Mouse (Mus musculus) liver, adult 2 months (tissue): Measurements from ENCODE around the gene Zfp874b. TPM values are rescaled to one million over a fixed set of nuclear protein-coding genes. Genes with fewer than 3 reads are reported as not detected.
A peak's percentile ranks its signal among the peaks of the same experiment; 100 is the strongest.

Experiments
- DNase-seq: peaks from one replicate; pipeline ENCODE4 v3.0.0-alpha.2; 2011; ENCODE audit warnings: low read depth, low spot score; ENCODE audit errors: extremely low read depth
- H3K27ac ChIP-seq: fragments of 200-500 bp; replicated peaks from 2 replicates; pipeline ENCODE4 v1.5.1; 2012; ENCODE audit warnings: low read depth, mild to moderate bottlenecking, control low read depth, inconsistent platforms, low read length; ENCODE audit not compliant: insufficient read depth
- H3K27me3 ChIP-seq: fragments of 200-500 bp; 2 replicates; pipeline ENCODE4 v1.6.1; 2012; ENCODE audit warnings: mild to moderate bottlenecking, moderate library complexity, low read length, inconsistent platforms; ENCODE audit not compliant: control insufficient read depth, insufficient read depth
- H3K36me3 ChIP-seq: fragments of 200-500 bp; 2 replicates; pipeline ENCODE4 v1.6.1; 2012; ENCODE audit warnings: low read length, inconsistent platforms; ENCODE audit not compliant: control insufficient read depth, insufficient read depth
- H3K4me1 ChIP-seq: fragments of 200-500 bp; 2 replicates; pipeline ENCODE4 v1.6.1; 2011; ENCODE audit warnings: low read length; ENCODE audit not compliant: control insufficient read depth, insufficient read depth
- H3K4me3 ChIP-seq: fragments of 200-500 bp; 2 replicates; pipeline ENCODE4 v1.5.1; 2011; ENCODE audit warnings: low read depth, mild to moderate bottlenecking, control low read depth, low read length, moderate library complexity; ENCODE audit not compliant: insufficient read depth
- H3K79me2 ChIP-seq: fragments of 200-500 bp; 2 replicates; pipeline ENCODE4 v1.6.1; 2012; ENCODE audit warnings: inconsistent platforms, mild to moderate bottlenecking, low read length, moderate library complexity; ENCODE audit not compliant: control insufficient read depth, insufficient read depth
- H3K9ac ChIP-seq: fragments of 200-500 bp; 2 replicates; pipeline ENCODE4 v1.6.1; 2012; ENCODE audit warnings: low read depth, mild to moderate bottlenecking, control low read depth, inconsistent platforms, low read length
- CTCF ChIP-seq: fragments of 200-500 bp; IDR thresholded peaks from 2 replicates; pipeline ENCODE4 v1.5.1; 2011; ENCODE audit warnings: low read depth, low read length, control low read depth
- POLR2A ChIP-seq: fragments of 200-500 bp; IDR thresholded peaks from 2 replicates; pipeline ENCODE4 v1.6.1; 2011; ENCODE audit warnings: low read length, control low read depth; ENCODE audit not compliant: insufficient read depth; ENCODE audit errors: extremely low read depth
- WGBS: fragments of 180-500 bp; shearing (Covaris S2); methylation state at CpG from one replicate; pipeline ENCODE4 v1.1.7; 2018; 5-methylcytosine and 5-hydroxymethylcytosine counted together
- polyA plus RNA-seq: library from polyadenylated mRNA; depleted of rRNA; stranded (reverse); fragments of >200 nt; gene quantifications from 2 replicates; pipeline ENCODE4 v1.2.3, GENCODE M21; 2012; rRNA removed
- total RNA-seq: library from RNA; depleted of rRNA; stranded (reverse); fragments of >200 nt; gene quantifications from 2 replicates; pipeline ENCODE4 v1.2.3, GENCODE M21; 2014; rRNA removed

Zfp874b gene
- total RNA-seq (7.2 and 8.7 TPM in 2 replicates), polyA plus RNA-seq (1.7 and 2.7 TPM in 2 replicates)

DNA sequence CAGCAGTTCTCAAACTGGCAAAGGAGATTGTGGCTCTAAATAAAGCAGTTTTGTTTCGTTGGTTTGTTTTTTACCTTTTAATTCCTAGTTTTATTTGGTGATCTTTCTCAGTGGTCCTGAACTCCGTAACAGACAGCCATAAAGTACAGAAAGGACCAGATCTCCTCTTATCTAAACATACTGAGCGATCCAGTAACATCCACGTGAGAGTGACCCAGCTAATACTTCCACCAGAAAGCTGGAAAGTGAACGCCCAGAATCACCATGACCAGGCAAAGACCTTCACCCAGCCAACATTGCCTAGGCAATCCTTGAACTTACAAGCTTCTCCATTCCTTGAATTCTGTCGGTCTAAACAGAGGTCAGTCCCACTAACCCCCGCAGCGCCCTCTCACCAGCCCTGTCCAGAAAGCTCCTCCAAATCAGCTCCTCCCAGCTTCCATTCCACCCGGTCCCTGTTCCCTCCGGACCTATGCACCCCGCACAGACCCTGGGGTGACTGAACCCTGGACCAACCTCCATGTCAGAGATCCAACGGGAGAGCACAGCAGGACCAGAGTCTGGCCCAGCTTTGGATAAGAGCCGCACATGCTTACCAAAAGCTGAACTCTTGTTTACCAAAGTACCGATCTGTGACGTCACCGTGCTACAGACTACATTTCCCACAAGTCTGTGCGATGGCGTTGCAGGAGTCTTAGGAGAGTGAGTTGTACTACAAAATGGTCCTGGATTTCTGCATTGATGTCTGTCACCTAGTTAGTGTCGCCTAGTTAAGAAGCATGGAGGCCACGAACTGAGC lies at the start of gene Zfp874b:
Gene Zfp874b (minus strand): TSS at position 634 of the 799 bp plus-strand sequence.
- peaks cover 10% of the 10 kb centered on the region; the same call in 1 of the 2 replicates for H3K36me3 ChIP-seq
- peak within 1 kb of the TSS; percentile 56 for H3K4me3 ChIP-seq

DNA sequence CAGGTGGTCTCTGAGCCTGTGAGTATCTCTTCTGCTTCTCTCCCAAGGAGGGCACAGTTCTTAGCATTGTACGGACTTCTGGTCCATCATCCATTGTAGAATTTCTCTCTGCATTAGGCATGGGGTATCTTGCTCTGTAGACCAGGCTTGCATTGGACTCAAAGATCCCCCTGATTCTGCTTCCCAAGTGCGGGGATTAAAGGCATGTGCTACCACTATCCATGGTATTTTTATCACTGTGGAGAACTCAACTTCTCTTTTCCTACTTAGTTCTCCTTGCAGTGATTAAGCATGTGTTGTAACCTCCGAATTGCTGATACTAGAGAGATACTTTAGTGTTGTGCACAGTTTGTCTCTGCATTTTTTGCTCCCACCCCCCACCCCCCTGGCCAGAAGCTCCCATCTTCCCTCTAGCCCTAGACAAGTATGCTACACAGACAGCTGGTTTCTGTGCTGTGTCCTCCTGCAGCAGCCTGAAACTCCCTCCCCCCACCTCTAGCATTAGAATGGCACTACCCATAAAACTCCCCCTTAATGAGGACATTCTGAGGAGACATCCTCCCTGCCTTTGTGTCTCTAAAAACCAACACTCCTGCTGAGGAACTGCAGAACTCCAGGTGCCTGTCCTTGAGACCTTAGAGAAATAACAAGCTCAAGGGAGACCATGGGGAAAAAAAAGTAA lies 43.1 kb upstream of the Zfp874b start:
- WGBS, result 85% methylated on average over 3 of the region's 3 CpGs
- H3K36me3 ChIP-seq, result no peaks in the 10 kb centered on the region
- H3K79me2 ChIP-seq, result peaks cover 15% of the 10 kb centered on the region; the same call in 1 of the 2 replicates
- H3K4me1 ChIP-seq, result peaks cover 3% of the 10 kb centered on the region
- no peak overlapping the region for H3K9ac ChIP-seq
- no peaks in the 10 kb centered on the region for H3K27me3 ChIP-seq
- H3K4me3 ChIP-seq, result no peak overlapping the region
- no peak overlapping the region for H3K27ac ChIP-seq
- TF ChIP-seq CTCF, result no peak
- no peak for TF ChIP-seq POLR2A
- DNase-seq, result no peak

More for the DNA sequence above, at the start of gene Zfp874b:
- peak; percentile 99 for DNase-seq
- no peaks in the 10 kb centered on the region for H3K27me3 ChIP-seq
- peak; percentile 47; the same call in 1 of the 2 replicates for TF ChIP-seq POLR2A
- no peak for TF ChIP-seq CTCF
- H3K79me2 ChIP-seq, result peaks cover 5% of the 10 kb centered on the region
- peak within 1 kb of the TSS; percentile 73 for H3K9ac ChIP-seq
- peak within 1 kb of the TSS; percentile 97 for H3K27ac ChIP-seq
- peaks cover 5% of the 10 kb centered on the region; the same call in 1 of the 2 replicates for H3K4me1 ChIP-seq
- WGBS, result 1% methylated on average over 20 of the region's 20 CpGs

DNA sequence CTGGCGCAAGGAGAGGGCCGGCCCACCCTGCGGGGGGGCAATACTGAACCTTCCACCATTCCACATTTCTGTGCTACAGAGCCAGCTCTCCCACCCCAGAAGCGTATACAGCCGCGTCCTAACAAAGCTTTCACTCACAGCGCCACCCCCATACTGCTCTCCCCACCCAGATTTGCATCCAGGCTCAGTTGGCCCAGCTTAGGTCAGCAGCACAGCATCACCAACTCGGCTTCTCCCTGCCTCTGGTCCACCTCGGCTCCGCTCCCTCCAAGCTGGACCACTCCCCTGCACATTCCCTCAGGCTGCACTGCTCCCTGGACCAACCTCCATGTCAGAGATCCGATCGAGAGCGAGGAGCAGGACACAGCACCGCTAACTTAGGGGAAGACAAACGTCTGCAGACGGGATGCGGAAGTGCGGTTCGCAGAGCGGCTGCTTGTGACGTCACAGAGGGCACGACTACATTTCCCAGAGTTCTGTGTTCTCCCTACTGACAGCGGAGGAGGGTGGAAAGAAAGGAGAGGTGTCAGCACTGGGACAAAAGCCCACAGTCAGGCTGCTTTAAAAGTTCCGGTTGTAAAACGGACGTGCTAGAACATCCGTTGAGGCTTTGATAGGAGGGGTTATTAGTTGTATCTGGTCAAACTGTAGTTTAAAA lies 41.8 kb upstream of the Zfp874b start, which contains the start of the genes Gm26965 and Zfp87:
Gene Gm26965 (minus strand): TSS at position 399 of the 658 bp plus-strand sequence.
Gene Zfp87 (minus strand): TSS at position 425 of the 658 bp plus-strand sequence.
- Histone ChIP-seq H3K79me2 (peaks cover 15% of the 10 kb centered on the region; the same call in 1 of the 2 replicates), H3K36me3 (peaks cover 2% of the 10 kb centered on the region; the same call in 1 of the 2 replicates), H3K27me3 (no peaks in the 10 kb centered on the region), H3K4me1 (peaks cover 3% of the 10 kb centered on the region), H3K9ac (peak within 1 kb of the TSS; percentile 87), H3K27ac (peak within 1 kb of the TSS; percentile 14), H3K4me3 (peak within 1 kb of the TSS; percentile 91)
- WGBS, result under 1% methylated on average over 27 of the region's 27 CpGs
- peak; percentile 93 for DNase-seq
- peak; percentile 42; the same call in 1 of the 2 replicates for TF ChIP-seq POLR2A
- TF ChIP-seq CTCF, result no peak

DNA sequence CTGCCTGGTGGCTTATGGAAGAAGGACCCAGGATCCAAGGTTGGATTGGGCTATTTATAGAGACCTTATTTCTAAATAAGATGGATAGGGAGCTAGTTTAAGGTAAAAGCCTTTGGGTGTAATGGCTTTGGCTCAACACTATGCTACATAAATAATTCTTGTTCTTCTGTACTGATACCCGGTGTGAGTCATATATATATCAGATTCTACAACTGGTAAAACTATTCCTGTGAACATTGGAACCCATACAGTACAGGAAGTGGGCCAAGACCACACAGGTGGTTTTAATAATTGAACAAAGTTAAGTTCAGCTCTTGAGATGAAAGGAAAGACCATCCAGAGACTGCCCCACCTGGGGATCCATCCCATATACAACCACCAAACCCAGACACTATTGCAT lies 16.9 kb upstream of the Zfp874b start:
- H3K4me1 ChIP-seq, result no peaks in the 10 kb centered on the region
- no peak overlapping the region for H3K27ac ChIP-seq
- peaks cover 3% of the 10 kb centered on the region; the same call in 1 of the 2 replicates for H3K79me2 ChIP-seq
- DNase-seq, result no peak
- H3K9ac ChIP-seq, result no peak overlapping the region
- no peaks in the 10 kb centered on the region for H3K27me3 ChIP-seq
- H3K4me3 ChIP-seq, result no peak overlapping the region
- no peak for TF ChIP-seq POLR2A
- no peak for TF ChIP-seq CTCF
- H3K36me3 ChIP-seq, result peaks cover 5% of the 10 kb centered on the region
- WGBS, result 91% methylated on average over 1 of the region's 1 CpGs

DNA sequence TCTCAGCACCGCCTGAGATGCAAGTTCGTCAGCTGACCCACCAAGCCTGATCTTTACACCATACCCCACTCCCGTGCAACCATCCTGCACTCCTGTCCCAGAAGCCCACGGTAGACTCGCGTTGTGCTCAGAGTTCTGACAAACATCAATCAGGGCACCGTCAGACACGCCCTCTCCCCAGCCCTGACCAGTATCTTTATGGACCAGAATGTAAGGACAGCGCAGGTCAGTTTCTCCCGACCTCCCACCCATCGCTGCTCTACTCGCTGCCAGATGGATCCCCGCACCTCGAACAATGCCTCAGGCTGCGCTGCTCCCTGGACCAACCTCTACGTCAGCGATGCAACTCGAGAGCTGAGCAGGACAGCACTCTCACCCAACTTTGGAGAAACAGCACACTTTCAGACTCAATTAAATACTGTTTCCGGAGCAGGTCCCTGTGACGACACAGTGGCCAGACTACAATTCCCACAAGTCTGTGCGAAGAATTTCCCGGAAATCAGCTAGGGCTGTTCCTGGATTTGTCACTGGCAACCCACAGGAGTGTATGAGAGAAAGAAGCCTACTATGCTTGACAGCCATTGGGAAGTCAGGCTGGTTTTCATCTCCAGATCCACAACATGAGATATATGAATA lies 16.1 kb upstream of the Zfp874b start, which contains the start of gene Zfp58:
Gene Zfp58 (minus strand): TSS at position 472 of the 636 bp plus-strand sequence.
- Histone ChIP-seq H3K27ac (peak within 1 kb of the TSS; percentile 9; the same call in 1 of the 2 replicates), H3K36me3 (peaks cover 9% of the 10 kb centered on the region), H3K79me2 (peaks cover 3% of the 10 kb centered on the region; the same call in 1 of the 2 replicates), H3K4me3 (peak within 1 kb of the TSS; percentile 76), H3K27me3 (no peaks in the 10 kb centered on the region), H3K9ac (peak within 1 kb of the TSS; percentile 68), H3K4me1 (no peaks in the 10 kb centered on the region)
- DNase-seq, result peak; percentile 92
- TF ChIP-seq CTCF, result no peak
- no peak for TF ChIP-seq POLR2A
- WGBS, result under 1% methylated on average over 22 of the region's 22 CpGs
